Mouse (Mus musculus) MEL (cell line): ENCODE data around the gene Whrn. TPM values are rescaled to one million over a fixed set of nuclear protein-coding genes. Genes with fewer than 3 reads are reported as not detected.
A peak's percentile ranks its signal among the peaks of the same experiment; 100 is the strongest.

ENCODE experiments used
- DNase-seq: peaks from one replicate; pipeline ENCODE4 v3.0.0; 2011; ENCODE audit warnings: low read depth, low spot score
- H3K27ac ChIP-seq: 2 replicates; pipeline ENCODE4 v1.5.1; 2012; ENCODE audit warnings: low read depth, mild to moderate bottlenecking, control low read depth, low read length, moderate library complexity; ENCODE audit not compliant: control insufficient read depth
- H3K27me3 ChIP-seq, 2 experiments: fragments of 150-350 bp in 1 of 2; sonication (generic) in 1 of 2; 2 replicates each; pipeline ENCODE4 v1.6.1; 2012; ENCODE audit warnings: low read length in 2 of 2, mild to moderate bottlenecking in 2 of 2, improper control_type of control experiment in 1 of 2, moderate library complexity in 1 of 2; ENCODE audit not compliant: insufficient read depth in 2 of 2, control insufficient read depth in 1 of 2
- H3K36me3 ChIP-seq, 2 experiments: 2 replicates each; pipeline ENCODE4 v1.6.1; 2012 to 2014; ENCODE audit warnings: low read length in 2 of 2, improper control_type of control experiment in 1 of 2, inconsistent platforms in 1 of 2, mild to moderate bottlenecking in 1 of 2; ENCODE audit not compliant: insufficient read depth in 2 of 2, control insufficient read depth in 1 of 2
- H3K4me1 ChIP-seq, 2 experiments: fragments of 150-350 bp in 1 of 2; sonication (generic) in 1 of 2; 2 replicates each; pipeline ENCODE4 v1.6.1; 2012; ENCODE audit warnings: low read length in 2 of 2, improper control_type of control experiment in 1 of 2, mild to moderate bottlenecking in 1 of 2; ENCODE audit not compliant: insufficient read depth in 2 of 2, control insufficient read depth in 1 of 2
- H3K4me3 ChIP-seq, 2 experiments: fragments of 150-350 bp in 1 of 2; sonication (generic) in 1 of 2; 2 replicates each; pipeline ENCODE4 v1.5.1; 2012; ENCODE audit warnings: low read depth in 2 of 2, low read length in 2 of 2, mild to moderate bottlenecking in 2 of 2, moderate library complexity in 2 of 2, control low read depth in 1 of 2, improper control_type of control experiment in 1 of 2; ENCODE audit not compliant: control insufficient read depth in 1 of 2, insufficient read depth in 1 of 2
- H3K79me2 ChIP-seq: 2 replicates; pipeline ENCODE4 v1.6.1; 2012; ENCODE audit warnings: mild to moderate bottlenecking, low read length, moderate library complexity; ENCODE audit not compliant: control insufficient read depth, poor library complexity, insufficient read depth
- H3K9ac ChIP-seq: 2 replicates; pipeline ENCODE4 v1.6.1; 2012; ENCODE audit warnings: low read depth, mild to moderate bottlenecking, control low read depth, low read length, moderate library complexity; ENCODE audit not compliant: control insufficient read depth, poor library complexity, severe bottlenecking
- H3K9me3 ChIP-seq: fragments of 150-350 bp; sonication (generic); replicated peaks from 2 replicates; pipeline ENCODE4 v1.6.1; 2012; ENCODE audit warnings: mild to moderate bottlenecking, low read length, improper control_type of control experiment, moderate library complexity; ENCODE audit not compliant: insufficient read depth
- CTCF ChIP-seq, 3 experiments: IDR thresholded peaks in 2 of 3; conservative IDR thresholded peaks in 1 of 3; 2 replicates each; pipeline ENCODE4 v1.5.1; 2011 to 2012; ENCODE audit warnings: low read length in 3 of 3, low read depth in 2 of 3, mild to moderate bottlenecking in 2 of 3, improper control_type of control experiment in 1 of 3, inconsistent platforms in 1 of 3, mixed read lengths in 1 of 3, moderate library complexity in 1 of 3; ENCODE audit not compliant: control insufficient read depth in 1 of 3, insufficient read depth in 1 of 3, poor library complexity in 1 of 3, severe bottlenecking in 1 of 3
- ELF1 ChIP-seq: IDR thresholded peaks from 2 replicates; pipeline ENCODE4 v1.6.1; 2014; ENCODE audit warnings: low read depth, mild to moderate bottlenecking, inconsistent platforms, low read length, improper control_type of control experiment, moderate library complexity
- EP300 ChIP-seq, 2 experiments: IDR thresholded peaks; 2 replicates each; pipeline ENCODE4 v1.6.1; 2011; ENCODE audit warnings: improper control_type of control experiment in 2 of 2, low read length in 2 of 2, low read depth in 1 of 2, mild to moderate bottlenecking in 1 of 2
- ETS1 ChIP-seq: IDR thresholded peaks from 2 replicates; pipeline ENCODE4 v1.6.1; 2012; ENCODE audit warnings: low read depth, mild to moderate bottlenecking, inconsistent platforms, low read length, improper control_type of control experiment, moderate library complexity
- GATA1 ChIP-seq: IDR thresholded peaks from 2 replicates; pipeline ENCODE4 v1.6.1; 2011; ENCODE audit warnings: low read depth, low read length, improper control_type of control experiment
- MEF2A ChIP-seq: IDR thresholded peaks from 2 replicates; pipeline ENCODE4 v1.6.1; 2014; ENCODE audit warnings: low read depth, mild to moderate bottlenecking, inconsistent platforms, low read length, improper control_type of control experiment; ENCODE audit not compliant: poor library complexity, insufficient replicate concordance, severe bottlenecking; ENCODE audit errors: extremely low read depth
- MXI1 ChIP-seq: IDR thresholded peaks from 2 replicates; pipeline ENCODE4 v1.6.1; 2011; ENCODE audit warnings: mild to moderate bottlenecking, low read depth, low read length, improper control_type of control experiment
- NRF1 ChIP-seq: IDR thresholded peaks from 2 replicates; pipeline ENCODE4 v1.6.1; 2014; ENCODE audit warnings: low read depth, mild to moderate bottlenecking, inconsistent platforms, low read length, improper control_type of control experiment, moderate library complexity; ENCODE audit not compliant: poor library complexity, insufficient read depth, severe bottlenecking
- POLR2A ChIP-seq, 2 experiments: IDR thresholded peaks; 2 replicates each; pipeline ENCODE4 v1.6.1; 2011 to 2012; ENCODE audit warnings: low read length in 2 of 2, mild to moderate bottlenecking in 2 of 2, control low read depth in 1 of 2, improper control_type of control experiment in 1 of 2, low read depth in 1 of 2, moderate library complexity in 1 of 2; ENCODE audit not compliant: control insufficient read depth in 1 of 2, insufficient read depth in 1 of 2, poor library complexity in 1 of 2
- POLR2AphosphoS2 ChIP-seq: IDR thresholded peaks from 2 replicates; pipeline ENCODE4 v1.6.1; 2011; ENCODE audit warnings: low read length, improper control_type of control experiment
- RAD21 ChIP-seq: IDR thresholded peaks from 2 replicates; pipeline ENCODE4 v1.6.1; 2011; ENCODE audit warnings: mild to moderate bottlenecking, low read depth, low read length, improper control_type of control experiment
- SMC3 ChIP-seq: IDR thresholded peaks from 2 replicates; pipeline ENCODE4 v1.6.1; 2011; ENCODE audit warnings: low read depth, low read length, improper control_type of control experiment
- TBP ChIP-seq: IDR thresholded peaks from 2 replicates; pipeline ENCODE4 v1.8.0; 2011; ENCODE audit warnings: low read depth, low read length, improper control_type of control experiment
- USF1 ChIP-seq: IDR thresholded peaks from 2 replicates; pipeline ENCODE4 v1.6.1; 2014; ENCODE audit warnings: low read depth, mild to moderate bottlenecking, inconsistent platforms, low read length, improper control_type of control experiment, moderate library complexity
- ZC3H11A ChIP-seq: IDR thresholded peaks from 2 replicates; pipeline ENCODE4 v1.6.1; 2012; ENCODE audit warnings: low read depth, mild to moderate bottlenecking, inconsistent platforms, low read length, improper control_type of control experiment
- polyA plus RNA-seq, 2 experiments: library from polyadenylated mRNA; stranded (reverse) in 1 of 2; unstranded in 1 of 2; fragments of >175 nt in 1 of 2; fragments of >200 nt in 1 of 2; gene quantifications; 2 replicates each; pipeline versions ENCODE4 v1.2.1 to v1.2.4; 2012; ENCODE audit warnings: low replicate concordance in 2 of 2, low read depth in 1 of 2; ENCODE audit not compliant: insufficient read length in 2 of 2, insufficient read depth in 1 of 2, missing spikeins in 1 of 2
- total RNA-seq: library from RNA; depleted of rRNA; stranded (reverse); fragments of 300-350 nt; gene quantifications from 2 replicates; pipeline ENCODE4 v1.2.3, GENCODE M21; 2012

Gene Whrn
- total and polyA plus RNA-seq, 3 experiments, result not detected

- Histone ChIP-seq H3K79me2 (no peaks in the 10 kb centered on the region), H3K27ac (no peak overlapping the region), H3K4me1 (peaks cover 27 to 37% of the 10 kb centered on the region in 2 experiments), H3K9ac (no peak overlapping the region), H3K9me3 (no peaks in the 10 kb centered on the region), H3K4me3 (no peak overlapping the region), H3K36me3 (peaks cover 0 to 39% of the 10 kb centered on the region in 2 experiments; a peak in 3 of 4 replicates), H3K27me3 (no peaks in the 10 kb centered on the region)
- no peak for TF ChIP-seq ZC3H11A
- TF ChIP-seq ELF1, result no peak
- no peak for TF ChIP-seq NRF1
- TF ChIP-seq MXI1, result no peak
- TF ChIP-seq POLR2AphosphoS2, result no peak
- peak; percentile 48 for DNase-seq
Observed at GRCm38 (mm10) chr4:63384262-63384661, 111.5 kb downstream of the Whrn start.

GRCm38 (mm10) chr4:63383474-63383873 lies 112.3 kb downstream of the Whrn start:
- H3K36me3 ChIP-seq, result peaks cover 0 to 39% of the 10 kb centered on the region in 2 experiments; a peak in 3 of 4 replicates
- H3K4me1 ChIP-seq, result peaks cover 27 to 37% of the 10 kb centered on the region in 2 experiments
- peak overlapping the region; percentile 49 for H3K27ac ChIP-seq
- no peaks in the 10 kb centered on the region for H3K79me2 ChIP-seq
- DNase-seq, result peak; percentile 67
- H3K9ac ChIP-seq, result peak overlapping the region; percentile 25; the same call in 1 of the 2 replicates
- no peak overlapping the region for H3K4me3 ChIP-seq
- H3K27me3 ChIP-seq, result no peaks in the 10 kb centered on the region
- no peak for TF ChIP-seq TBP
- TF ChIP-seq ETS1, result 0 out of 2 replicates have a peak, but pooled peaks have one; percentile 28
- no peak for TF ChIP-seq MEF2A
- no peak for TF ChIP-seq CTCF (IDR thresholded peaks at IDR 0.05 in 2 of 3, conservative IDR thresholded peaks at IDR 0.05 in 1 of 3; ENCODE audit: control insufficient read depth in 1 of 3, insufficient read depth in 1 of 3, low read depth in 2 of 3, low read length in 3 of 3, poor library complexity in 1 of 3, severe bottlenecking in 1 of 3)
- TF ChIP-seq USF1, result no peak
- no peak for TF ChIP-seq SMC3
- TF ChIP-seq POLR2A (IDR thresholded peaks at IDR 0.05; ENCODE audit: control insufficient read depth in 1 of 2, insufficient read depth in 1 of 2, low read depth in 1 of 2, low read length in 2 of 2, poor library complexity in 1 of 2), result no peak
- TF ChIP-seq EP300 (IDR thresholded peaks at IDR 0.05; ENCODE audit: low read depth in 1 of 2, low read length in 2 of 2), result peak; percentile 36 to 49; a peak in 3 of 4 replicates
- TF ChIP-seq RAD21, result no peak
- TF ChIP-seq GATA1, result peak; percentile 33; the same call in 1 of the 2 replicates
- no peaks in the 10 kb centered on the region for H3K9me3 ChIP-seq
